Mouse (Mus musculus) heart, adult 2 months (tissue): ENCODE measurements around the gene Zfp296. TPM values are rescaled to one million over a fixed set of nuclear protein-coding genes. Genes with fewer than 3 reads are reported as not detected.

Experiments used
- DNase-seq, 2 experiments: peaks; one replicate each; pipeline ENCODE4 v3.0.0; 2021
- H3K27ac ChIP-seq: fragments of 200-600 bp; 2 replicates; pipeline ENCODE4 v1.8.1; 2022
- H3K27me3 ChIP-seq: fragments of 200-500 bp; 2 replicates; pipeline ENCODE4 v1.6.1; 2012; ENCODE audit warnings: mild to moderate bottlenecking, low read length, inconsistent platforms, mixed read lengths; ENCODE audit not compliant: control insufficient read depth, insufficient read depth
- H3K36me3 ChIP-seq: fragments of 200-500 bp; 2 replicates; pipeline ENCODE4 v1.6.1; 2012; ENCODE audit warnings: low read length, inconsistent platforms; ENCODE audit not compliant: control insufficient read depth, insufficient read depth
- H3K4me1 ChIP-seq: fragments of 200-500 bp; 2 replicates; pipeline ENCODE4 v1.6.1; 2011; ENCODE audit warnings: low read length; ENCODE audit not compliant: control insufficient read depth, insufficient read depth
- H3K4me3 ChIP-seq: fragments of 200-600 bp; 2 replicates; pipeline ENCODE4 v1.8.1; 2022
- H3K79me2 ChIP-seq: fragments of 200-500 bp; replicated peaks from 2 replicates; pipeline ENCODE4 v1.6.1; 2012; ENCODE audit warnings: mild to moderate bottlenecking, inconsistent platforms, low read length, moderate library complexity, mixed read lengths; ENCODE audit not compliant: control insufficient read depth, insufficient read depth
- H3K9ac ChIP-seq: fragments of 200-500 bp; 2 replicates; pipeline ENCODE4 v1.6.1; 2012; ENCODE audit warnings: low read depth, mild to moderate bottlenecking, control low read depth, inconsistent platforms, low read length, mixed read lengths
- CTCF ChIP-seq: fragments of 200-600 bp; IDR thresholded peaks from 2 replicates; pipeline ENCODE4 v1.8.1; 2022; ENCODE audit warnings: antibody characterized with exemption, mild to moderate bottlenecking, moderate library complexity
- EP300 ChIP-seq: fragments of 200-500 bp; IDR thresholded peaks from 2 replicates; pipeline ENCODE4 v1.6.1; 2011; ENCODE audit warnings: low read depth, low read length, control low read depth; ENCODE audit not compliant: insufficient read depth
- POLR2A ChIP-seq: fragments of 200-500 bp; IDR thresholded peaks from 2 replicates; pipeline ENCODE4 v1.6.1; 2011; ENCODE audit warnings: mild to moderate bottlenecking, low read depth, low read length, control low read depth; ENCODE audit not compliant: insufficient read depth
- WGBS: fragments of 180-500 bp; shearing (Covaris S2); methylation state at CpG from one replicate; pipeline ENCODE4 v1.1.7; 2018; 5-methylcytosine and 5-hydroxymethylcytosine counted together
- intact Hi-C: fragments of 180-260 bp; cut with DNase I; formaldehyde crosslinking; loops from one replicate; pipeline ENCODE4 v1.15.1; 2025
- polyA plus RNA-seq: library from polyadenylated mRNA; depleted of rRNA; stranded (reverse); fragments of >200 nt; gene quantifications from 2 replicates; pipeline ENCODE4 v1.2.3, GENCODE M21; 2012
- total RNA-seq, 2 experiments: library from RNA; stranded (reverse); gene quantifications; 2 replicates each; pipeline ENCODE4 v1.2.3; 2021

Gene Zfp296
- total and polyA plus RNA-seq, 3 experiments, result 0.42 to 1.0 (median 0.43) TPM

- no peaks in the 10 kb centered on the region for H3K27me3 ChIP-seq
- intact Hi-C loops, result no loop called here
- 76% methylated on average over 7 of the region's 7 CpGs for WGBS
- TF ChIP-seq EP300 (no peak), POLR2A (no peak), CTCF (no peak)
- H3K79me2 ChIP-seq, result peaks cover 7% of the 10 kb centered on the region
- H3K36me3 ChIP-seq, result no peaks in the 10 kb centered on the region
- no peak overlapping the region for H3K27ac ChIP-seq
- no peak overlapping the region for H3K4me3 ChIP-seq
- H3K9ac ChIP-seq, result no peak overlapping the region
- DNase-seq, result no peak
- peaks cover 18% of the 10 kb centered on the region for H3K4me1 ChIP-seq
Measured at GRCm38 (mm10) chr7:19541681-19542154, 35.4 kb upstream of the Zfp296 start.

GRCm38 (mm10) chr7:19542155-19542691, 34.9 kb upstream of the Zfp296 start:
- peaks cover 7% of the 10 kb centered on the region for H3K79me2 ChIP-seq
- H3K4me3 ChIP-seq, result no peak overlapping the region
- H3K36me3 ChIP-seq, result no peaks in the 10 kb centered on the region
- no peak overlapping the region for H3K27ac ChIP-seq
- DNase-seq, result no peak
- peaks cover 19% of the 10 kb centered on the region for H3K4me1 ChIP-seq
- TF ChIP-seq POLR2A (no peak), EP300 (no peak), CTCF (no peak)
- intact Hi-C loops, result no loop called here
- no peaks in the 10 kb centered on the region for H3K27me3 ChIP-seq
- no peak overlapping the region for H3K9ac ChIP-seq
- 56% methylated on average over 8 of the region's 8 CpGs for WGBS

- Histone ChIP-seq H3K27ac (no peak overlapping the region), H3K4me3 (no peak overlapping the region), H3K36me3 (no peaks in the 10 kb centered on the region), H3K9ac (no peak overlapping the region), H3K4me1 (peaks cover 22% of the 10 kb centered on the region), H3K27me3 (no peaks in the 10 kb centered on the region), H3K79me2 (peaks cover 14% of the 10 kb centered on the region)
- TF ChIP-seq CTCF, result peak; percentile 71
- TF ChIP-seq POLR2A, result no peak
- peak; percentile 59; the same call in 1 of the 2 replicates for TF ChIP-seq EP300
- DNase-seq, result no peak
- 41% methylated on average over 6 of the region's 6 CpGs for WGBS
- intact Hi-C loops, result no loop called here
Measured at GRCm38 (mm10) chr7:19543584-19543983, 33.5 kb upstream of the Zfp296 start.

- no peak overlapping the region for H3K4me3 ChIP-seq
- H3K27me3 ChIP-seq, result no peaks in the 10 kb centered on the region
- no peak overlapping the region for H3K27ac ChIP-seq
- intact Hi-C loops, result no loop called here
- H3K36me3 ChIP-seq, result no peaks in the 10 kb centered on the region
- no peak for DNase-seq
- peaks cover 20% of the 10 kb centered on the region for H3K4me1 ChIP-seq
- no peak overlapping the region for H3K9ac ChIP-seq
- H3K79me2 ChIP-seq, result peaks cover 14% of the 10 kb centered on the region
- TF ChIP-seq CTCF (no peak), POLR2A (no peak), EP300 (no peak)
- WGBS, result 27% methylated on average over 3 of the region's 3 CpGs
Measured at GRCm38 (mm10) chr7:19546007-19546406, 31.1 kb upstream of the Zfp296 start.

GRCm38 (mm10) chr7:19547344-19547969, 29.6 kb upstream of the Zfp296 start:
- Histone ChIP-seq H3K79me2 (peaks cover 16% of the 10 kb centered on the region), H3K4me3 (no peak overlapping the region), H3K9ac (no peak overlapping the region), H3K27me3 (no peaks in the 10 kb centered on the region), H3K27ac (no peak overlapping the region), H3K4me1 (peaks cover 13% of the 10 kb centered on the region), H3K36me3 (no peaks in the 10 kb centered on the region)
- TF ChIP-seq CTCF, result no peak
- TF ChIP-seq EP300, result no peak
- no peak for TF ChIP-seq POLR2A
- WGBS, result 72% methylated on average over 2 of the region's 2 CpGs
- no peak for DNase-seq
- intact Hi-C loops, result no loop called here

- Histone ChIP-seq H3K4me3 (no peak overlapping the region), H3K4me1 (peaks cover 10% of the 10 kb centered on the region), H3K36me3 (no peaks in the 10 kb centered on the region), H3K27ac (no peak overlapping the region), H3K79me2 (peaks cover 18% of the 10 kb centered on the region), H3K9ac (no peak overlapping the region), H3K27me3 (no peaks in the 10 kb centered on the region)
- intact Hi-C loops, result no loop called here
- WGBS, result 85% methylated on average over 10 of the region's 10 CpGs
- TF ChIP-seq POLR2A, result no peak
- no peak for DNase-seq
Measured at GRCm38 (mm10) chr7:19549394-19549793, 27.7 kb upstream of the Zfp296 start.
